Mouse (Mus musculus) forebrain, embryonic 11.5 days (tissue): Measurements from ENCODE around the gene Acta1. TPM values are rescaled to one million over a fixed set of nuclear protein-coding genes. Genes with fewer than 3 reads are reported as not detected.

Source experiments
- ATAC-seq: fragments of 200-750 bp; cut with Nextera tagmentation; replicated peaks from 2 replicates; pipeline ENCODE4 v1.8.0; 2017; ENCODE audit warnings: moderate TSS enrichment; ENCODE audit not compliant: low FRiP score
- DNase-seq: peaks from one replicate; pipeline ENCODE4 v3.0.0-alpha.2; 2017; ENCODE audit warnings: low spot score
- H3K27ac ChIP-seq: fragments of 300-500 bp; sonication (generic); 2 replicates; pipeline ENCODE4 v1.5.1; 2014; ENCODE audit warnings: low read depth, low read length
- H3K27me3 ChIP-seq: fragments of 300-500 bp; sonication (generic); 2 replicates; pipeline ENCODE4 v1.6.1; 2014; ENCODE audit warnings: mild to moderate bottlenecking, low read length, mixed read lengths; ENCODE audit not compliant: control insufficient read depth, insufficient read depth
- H3K36me3 ChIP-seq: fragments of 300-500 bp; sonication (generic); 2 replicates; pipeline ENCODE4 v1.6.1; 2014; ENCODE audit warnings: mild to moderate bottlenecking, low read length, moderate library complexity, mixed read lengths; ENCODE audit not compliant: control insufficient read depth, insufficient read depth
- H3K4me1 ChIP-seq: fragments of 300-500 bp; sonication (generic); replicated peaks from 2 replicates; pipeline ENCODE4 v1.6.1; 2014; ENCODE audit warnings: low read length, mixed read lengths; ENCODE audit not compliant: control insufficient read depth, insufficient read depth
- H3K4me2 ChIP-seq: fragments of 300-500 bp; sonication (generic); 2 replicates; pipeline ENCODE4 v1.6.1; 2014; ENCODE audit warnings: low read depth, mild to moderate bottlenecking, low read length, moderate library complexity, mixed read lengths; ENCODE audit not compliant: severe bottlenecking
- H3K4me3 ChIP-seq: fragments of 300-500 bp; sonication (generic); 2 replicates; pipeline ENCODE4 v1.5.1; 2014; ENCODE audit warnings: low read depth, low read length
- H3K9ac ChIP-seq: fragments of 300-500 bp; sonication (generic); 2 replicates; pipeline ENCODE4 v1.6.1; 2014; ENCODE audit warnings: low read length
- H3K9me3 ChIP-seq: fragments of 300-500 bp; sonication (generic); 2 replicates; pipeline ENCODE4 v1.6.1; 2016; ENCODE audit warnings: low read length, mixed read lengths; ENCODE audit not compliant: control insufficient read depth
- WGBS: fragments of 180-500 bp; shearing (Covaris S2); extraction: QIAGEN DNeasy Blood & Tissue Kit; methylation state at CpG from one replicate; pipeline ENCODE4 v1.1.7; 2014; 5-methylcytosine and 5-hydroxymethylcytosine counted together
- polyA plus RNA-seq: library from polyadenylated mRNA; unstranded; fragments of >200 nt; fragmentation: Nextera tagmentation; extraction: Ambion mirVana; gene quantifications from 2 replicates; pipeline ENCODE4 v1.2.1, GENCODE M21; 2014

Acta1 gene
- 0.56 and 0.68 TPM in 2 replicates for polyA plus RNA-seq

DNA sequence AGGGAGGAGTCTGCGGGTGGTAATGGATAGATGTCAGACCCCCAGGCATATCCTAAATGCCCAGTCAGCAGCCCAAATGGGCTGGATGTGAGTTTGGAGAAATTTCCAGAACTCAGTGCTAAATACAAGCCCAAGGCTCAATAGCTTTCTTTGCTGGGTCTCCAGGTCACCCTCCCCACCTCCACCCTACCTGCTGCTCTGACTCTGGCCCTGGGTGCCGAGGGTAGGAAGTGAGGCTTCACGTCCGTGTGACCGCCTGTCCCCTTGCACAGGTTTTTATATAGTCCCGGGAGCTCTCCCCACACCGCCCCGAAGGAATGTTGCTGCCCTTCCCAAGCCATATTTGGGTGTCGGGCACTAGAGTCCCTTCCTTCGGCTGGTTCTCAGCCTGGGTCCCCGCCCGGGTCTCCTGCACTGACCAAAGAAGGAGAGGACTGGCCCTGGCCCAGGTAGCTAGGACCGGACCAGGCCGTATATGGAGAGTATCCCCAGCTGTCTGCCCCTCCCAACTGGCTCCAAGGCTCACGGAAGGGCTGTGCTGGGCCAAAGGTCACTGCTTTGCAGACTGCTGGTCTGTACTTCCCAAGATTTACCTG, at the start of gene Acta1:
Acta1 (minus strand) TSS at position 250 of the 596 bp plus-strand sequence.
- H3K36me3 ChIP-seq, result no peaks in the 10 kb centered on the region
- peaks cover 53% of the 10 kb centered on the region for H3K27me3 ChIP-seq
- H3K4me3 ChIP-seq, result no peak within 1 kb of the TSS
- H3K9ac ChIP-seq, result no peak within 1 kb of the TSS
- H3K4me1 ChIP-seq, result peaks cover 3% of the 10 kb centered on the region; the same call in 1 of the 2 replicates
- no peak within 1 kb of the TSS for H3K27ac ChIP-seq
- no peak within 1 kb of the TSS for H3K4me2 ChIP-seq
- DNase-seq, result no peak
- ATAC-seq, result no peak
- whole genome bisulfite sequencing, result 22% methylated on average over 15 of the region's 15 CpGs
- H3K9me3 ChIP-seq, result no peaks in the 10 kb centered on the region

DNA sequence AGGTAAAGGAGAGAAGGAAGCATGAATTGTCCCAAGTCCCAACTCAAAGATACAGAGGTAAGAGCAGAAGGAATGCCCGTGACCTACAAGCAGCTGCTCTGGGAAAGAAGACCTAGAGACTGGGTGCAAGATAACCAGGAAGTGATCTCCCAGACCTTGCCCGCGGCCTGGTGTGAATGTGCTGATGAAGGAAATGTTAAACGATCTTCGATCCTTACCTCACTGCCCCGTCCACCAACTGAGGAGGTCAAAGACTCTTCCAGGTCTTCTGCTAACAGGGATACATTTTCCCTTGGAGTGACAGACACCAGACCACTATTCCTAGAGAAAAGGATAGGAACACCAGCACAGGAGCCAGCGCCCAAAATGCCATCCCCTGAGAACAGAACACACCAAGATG, 34.5 kb upstream of the Acta1 start:
- ATAC-seq (no peak), DNase-seq (no peak)
- no peaks in the 10 kb centered on the region for H3K27me3 ChIP-seq
- H3K9ac ChIP-seq, result no peak overlapping the region
- WGBS, result 93% methylated on average over 7 of the region's 7 CpGs
- H3K36me3 ChIP-seq, result no peaks in the 10 kb centered on the region; the same call in 1 of the 2 replicates
- H3K4me2 ChIP-seq, result no peak overlapping the region
- H3K4me3 ChIP-seq, result no peak overlapping the region
- no peaks in the 10 kb centered on the region for H3K4me1 ChIP-seq
- no peaks in the 10 kb centered on the region for H3K9me3 ChIP-seq
- no peak overlapping the region for H3K27ac ChIP-seq

DNA sequence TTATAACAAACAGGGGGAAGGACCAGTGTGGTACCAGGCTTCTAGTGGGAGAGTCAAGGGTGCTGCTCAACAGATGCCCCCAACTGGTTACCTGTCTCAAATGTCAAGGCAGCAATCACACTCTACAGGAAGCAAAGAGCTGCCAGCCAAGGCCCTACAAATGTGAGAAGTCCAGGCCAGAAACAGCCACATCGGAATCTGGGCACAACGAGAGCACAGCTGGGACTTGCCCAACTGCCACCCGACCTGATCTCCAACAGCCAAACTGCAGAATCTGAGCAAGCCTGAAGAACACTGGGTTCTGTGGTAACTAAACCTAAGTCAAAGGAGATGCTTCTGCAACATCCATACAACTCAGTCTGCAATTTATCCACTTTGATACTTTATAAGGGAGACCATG, 31.1 kb upstream of the Acta1 start:
- 92% methylated on average over 3 of the region's 3 CpGs for WGBS
- H3K9ac ChIP-seq, result no peak overlapping the region
- ATAC-seq (no peak), DNase-seq (no peak)
- H3K27ac ChIP-seq, result no peak overlapping the region
- H3K27me3 ChIP-seq, result no peaks in the 10 kb centered on the region
- H3K4me3 ChIP-seq, result no peak overlapping the region
- H3K36me3 ChIP-seq, result no peaks in the 10 kb centered on the region; the same call in 1 of the 2 replicates
- H3K4me1 ChIP-seq, result no peaks in the 10 kb centered on the region
- H3K4me2 ChIP-seq, result no peak overlapping the region
- no peaks in the 10 kb centered on the region for H3K9me3 ChIP-seq

DNA sequence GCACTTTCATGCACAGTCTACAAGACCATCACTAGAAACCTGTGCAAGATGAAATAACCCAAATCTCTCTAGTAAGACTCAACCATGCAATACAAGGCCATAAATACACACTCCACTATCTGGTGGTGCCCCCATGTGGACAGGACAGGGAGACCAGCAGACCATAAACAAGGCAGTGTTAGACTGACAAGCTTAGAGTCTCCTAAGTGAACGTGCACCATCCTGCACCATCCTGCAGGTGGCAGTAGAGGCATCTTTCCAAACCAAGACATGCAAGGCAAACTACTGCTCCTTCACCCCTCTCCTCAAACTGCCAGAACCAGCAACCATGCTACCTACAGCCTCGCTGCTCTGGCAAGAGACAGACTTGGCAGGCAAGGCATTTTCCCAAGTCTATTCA, 30.2 kb upstream of the Acta1 start:
- peak; percentile 87 for DNase-seq
- 15% methylated on average over 2 of the region's 2 CpGs for WGBS
- H3K27ac ChIP-seq, result no peak overlapping the region

DNA sequence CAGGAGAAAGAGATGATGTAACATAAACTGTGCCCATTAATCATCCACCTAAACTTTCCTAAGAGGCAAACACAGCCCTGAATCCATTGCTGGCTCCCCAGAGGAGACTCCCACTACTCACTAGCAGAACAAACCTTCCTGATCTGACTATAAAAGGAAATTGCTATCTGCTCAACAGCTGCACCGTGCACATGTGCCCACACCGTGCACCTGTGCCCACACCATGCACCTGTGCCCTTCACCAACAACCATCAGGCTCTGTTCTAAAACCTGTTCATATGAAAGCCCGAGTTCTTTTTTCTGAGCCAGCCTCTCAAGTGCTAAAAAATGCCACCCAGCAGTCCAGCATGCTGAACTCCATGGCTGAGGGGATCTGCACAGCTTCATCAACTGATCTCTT, 20.1 kb upstream of the Acta1 start:
- 95% methylated on average over 3 of the region's 3 CpGs for WGBS
- no peak overlapping the region for H3K4me3 ChIP-seq
- no peak overlapping the region for H3K27ac ChIP-seq
- no peak overlapping the region for H3K4me2 ChIP-seq
- DNase-seq (no peak), ATAC-seq (no peak)
- H3K36me3 ChIP-seq, result peaks cover 9% of the 10 kb centered on the region
- H3K27me3 ChIP-seq, result no peaks in the 10 kb centered on the region
- no peak overlapping the region for H3K9ac ChIP-seq
- no peaks in the 10 kb centered on the region for H3K9me3 ChIP-seq
- no peaks in the 10 kb centered on the region for H3K4me1 ChIP-seq

More for the DNA sequence above, 30.2 kb upstream of the Acta1 start:
- Histone ChIP-seq H3K4me3 (no peak overlapping the region), H3K36me3 (no peaks in the 10 kb centered on the region; the same call in 1 of the 2 replicates), H3K27me3 (no peaks in the 10 kb centered on the region), H3K4me2 (no peak overlapping the region), H3K9me3 (no peaks in the 10 kb centered on the region), H3K4me1 (no peaks in the 10 kb centered on the region), H3K9ac (no peak overlapping the region)
- peak; percentile 33; the same call in 1 of the 2 replicates for ATAC-seq

DNA sequence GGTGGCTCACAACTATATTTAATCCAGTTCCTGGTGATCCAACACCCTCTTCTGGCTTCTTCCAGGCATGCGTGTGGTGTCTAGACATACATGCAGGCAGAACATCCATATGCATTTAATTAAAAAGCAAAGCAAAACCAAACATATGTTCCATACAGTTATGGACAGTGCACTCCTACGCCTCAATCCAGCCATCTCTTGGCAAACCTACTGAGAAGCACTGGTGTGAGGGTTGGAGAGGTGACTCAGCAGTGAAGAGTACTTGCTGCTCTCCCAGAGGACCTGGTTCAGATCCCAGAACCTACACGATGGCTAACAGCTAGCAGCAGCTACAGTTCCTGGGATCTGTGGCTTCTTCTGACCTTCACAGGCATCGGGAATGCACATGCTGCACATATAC, 17.7 kb upstream of the Acta1 start:
- Histone ChIP-seq H3K27ac (no peak overlapping the region), H3K9me3 (no peaks in the 10 kb centered on the region), H3K9ac (no peak overlapping the region), H3K36me3 (peaks cover 13% of the 10 kb centered on the region), H3K4me1 (no peaks in the 10 kb centered on the region), H3K27me3 (no peaks in the 10 kb centered on the region), H3K4me3 (no peak overlapping the region), H3K4me2 (no peak overlapping the region)
- no peak for DNase-seq
- WGBS, result 90% methylated on average over 4 of the region's 4 CpGs
- no peak for ATAC-seq

- WGBS, result 96% methylated on average over 6 of the region's 6 CpGs
- H3K4me2 ChIP-seq, result no peak overlapping the region
- DNase-seq (no peak), ATAC-seq (no peak)
- peaks cover 19% of the 10 kb centered on the region for H3K36me3 ChIP-seq
- H3K27ac ChIP-seq, result no peak overlapping the region
- no peak overlapping the region for H3K9ac ChIP-seq
- no peak overlapping the region for H3K4me3 ChIP-seq
- H3K4me1 ChIP-seq, result no peaks in the 10 kb centered on the region
- no peaks in the 10 kb centered on the region for H3K27me3 ChIP-seq
- H3K9me3 ChIP-seq, result no peaks in the 10 kb centered on the region
These were observed 13.1 kb upstream of the Acta1 start for GRCm38 (mm10) chr8:123907604-123908003.

DNA sequence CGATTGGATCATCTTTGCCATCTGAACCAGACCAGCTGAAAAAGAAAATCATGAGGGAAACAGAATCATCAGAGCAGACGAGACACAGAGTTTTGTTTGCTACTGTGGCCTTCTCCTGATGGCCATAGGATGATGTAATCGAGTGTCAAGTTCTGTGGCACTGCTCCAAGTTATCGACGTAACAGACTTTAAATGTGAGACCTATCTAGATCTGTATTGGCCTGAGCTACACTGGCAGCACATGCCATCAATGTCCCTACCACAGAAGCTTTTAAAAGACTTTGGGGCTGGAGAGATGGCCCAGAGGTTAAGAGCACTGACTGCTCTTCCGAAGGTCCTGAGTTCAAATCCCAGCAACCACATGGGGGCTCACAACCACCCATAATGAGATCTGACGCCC, 8.1 kb upstream of the Acta1 start:
- no peak overlapping the region for H3K27ac ChIP-seq
- H3K36me3 ChIP-seq, result peaks cover 11% of the 10 kb centered on the region; the same call in 1 of the 2 replicates
- 91% methylated on average over 7 of the region's 7 CpGs for WGBS
- no peak for ATAC-seq
- no peaks in the 10 kb centered on the region for H3K27me3 ChIP-seq
- H3K4me1 ChIP-seq, result no peaks in the 10 kb centered on the region
- H3K9ac ChIP-seq, result no peak overlapping the region
- H3K4me2 ChIP-seq, result no peak overlapping the region
- no peak overlapping the region for H3K4me3 ChIP-seq
- H3K9me3 ChIP-seq, result no peaks in the 10 kb centered on the region
- DNase-seq, result no peak

DNA sequence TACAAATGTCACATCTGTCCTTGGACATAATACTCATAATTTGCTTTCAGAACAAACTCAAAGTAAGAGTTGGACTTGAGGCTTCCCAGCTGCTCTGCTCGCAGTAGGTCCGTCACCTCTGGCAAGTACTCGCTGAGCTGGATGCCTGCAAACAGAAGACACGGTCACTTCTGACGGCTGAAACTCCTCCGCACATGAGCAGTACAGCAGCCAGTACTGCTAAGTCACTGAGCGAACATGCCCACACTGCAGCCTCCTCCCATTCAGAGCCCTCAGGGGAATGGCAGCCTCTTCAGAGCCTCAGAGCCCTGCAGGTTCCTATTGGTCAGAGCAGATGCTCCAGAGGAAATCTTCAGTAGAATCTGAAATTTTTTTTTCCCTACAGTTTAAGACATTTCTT, 4.8 kb upstream of the Acta1 start:
- H3K36me3 ChIP-seq, result peaks cover 11% of the 10 kb centered on the region; the same call in 1 of the 2 replicates
- H3K27me3 ChIP-seq, result peaks cover 11% of the 10 kb centered on the region
- H3K4me3 ChIP-seq, result no peak overlapping the region
- WGBS, result 93% methylated on average over 7 of the region's 7 CpGs
- no peaks in the 10 kb centered on the region for H3K9me3 ChIP-seq
- no peak overlapping the region for H3K4me2 ChIP-seq
- H3K9ac ChIP-seq, result no peak overlapping the region
- no peaks in the 10 kb centered on the region for H3K4me1 ChIP-seq
- DNase-seq (no peak), ATAC-seq (no peak)
- no peak overlapping the region for H3K27ac ChIP-seq
